Mouse (Mus musculus) MEL (cell line): ENCODE data around the gene Daam1. TPM values are rescaled to one million over a fixed set of nuclear protein-coding genes. Genes with fewer than 3 reads are reported as not detected.
"Not testable (repeated sequence)": the region's sequence is repeated elsewhere in the genome, so short reads cannot be mapped to it uniquely, and the experiment has no call there.

Experiments
- DNase-seq: peaks from one replicate; pipeline ENCODE4 v3.0.0; 2011; ENCODE audit warnings: low read depth, low spot score
- H3K27ac ChIP-seq: 2 replicates; pipeline ENCODE4 v1.5.1; 2012; ENCODE audit warnings: low read depth, mild to moderate bottlenecking, control low read depth, low read length, moderate library complexity; ENCODE audit not compliant: control insufficient read depth
- H3K27me3 ChIP-seq, 2 experiments: fragments of 150-350 bp in 1 of 2; sonication (generic) in 1 of 2; 2 replicates each; pipeline ENCODE4 v1.6.1; 2012; ENCODE audit warnings: low read length in 2 of 2, mild to moderate bottlenecking in 2 of 2, improper control_type of control experiment in 1 of 2, moderate library complexity in 1 of 2; ENCODE audit not compliant: insufficient read depth in 2 of 2, control insufficient read depth in 1 of 2
- H3K36me3 ChIP-seq, 2 experiments: 2 replicates each; pipeline ENCODE4 v1.6.1; 2012 to 2014; ENCODE audit warnings: low read length in 2 of 2, improper control_type of control experiment in 1 of 2, inconsistent platforms in 1 of 2, mild to moderate bottlenecking in 1 of 2; ENCODE audit not compliant: insufficient read depth in 2 of 2, control insufficient read depth in 1 of 2
- H3K4me1 ChIP-seq, 2 experiments: fragments of 150-350 bp in 1 of 2; sonication (generic) in 1 of 2; 2 replicates each; pipeline ENCODE4 v1.6.1; 2012; ENCODE audit warnings: low read length in 2 of 2, improper control_type of control experiment in 1 of 2, mild to moderate bottlenecking in 1 of 2; ENCODE audit not compliant: insufficient read depth in 2 of 2, control insufficient read depth in 1 of 2
- H3K4me3 ChIP-seq, 2 experiments: fragments of 150-350 bp in 1 of 2; sonication (generic) in 1 of 2; 2 replicates each; pipeline ENCODE4 v1.5.1; 2012; ENCODE audit warnings: low read depth in 2 of 2, low read length in 2 of 2, mild to moderate bottlenecking in 2 of 2, moderate library complexity in 2 of 2, control low read depth in 1 of 2, improper control_type of control experiment in 1 of 2; ENCODE audit not compliant: control insufficient read depth in 1 of 2, insufficient read depth in 1 of 2
- H3K79me2 ChIP-seq: 2 replicates; pipeline ENCODE4 v1.6.1; 2012; ENCODE audit warnings: mild to moderate bottlenecking, low read length, moderate library complexity; ENCODE audit not compliant: control insufficient read depth, poor library complexity, insufficient read depth
- H3K9ac ChIP-seq: 2 replicates; pipeline ENCODE4 v1.6.1; 2012; ENCODE audit warnings: low read depth, mild to moderate bottlenecking, control low read depth, low read length, moderate library complexity; ENCODE audit not compliant: control insufficient read depth, poor library complexity, severe bottlenecking
- H3K9me3 ChIP-seq: fragments of 150-350 bp; sonication (generic); replicated peaks from 2 replicates; pipeline ENCODE4 v1.6.1; 2012; ENCODE audit warnings: mild to moderate bottlenecking, low read length, improper control_type of control experiment, moderate library complexity; ENCODE audit not compliant: insufficient read depth
- BHLHE40 ChIP-seq: IDR thresholded peaks from 2 replicates; pipeline ENCODE4 v1.6.1; 2012; ENCODE audit warnings: low read depth, mild to moderate bottlenecking, inconsistent platforms, low read length, improper control_type of control experiment, borderline replicate concordance
- CHD1 ChIP-seq: IDR thresholded peaks from 2 replicates; pipeline ENCODE4 v1.6.1; 2012; ENCODE audit warnings: low read depth, mild to moderate bottlenecking, inconsistent platforms, low read length, improper control_type of control experiment
- CHD2 ChIP-seq: IDR thresholded peaks from 2 replicates; pipeline ENCODE4 v1.6.1; 2011; ENCODE audit warnings: low read length, improper control_type of control experiment
- CTCF ChIP-seq, 3 experiments: IDR thresholded peaks in 2 of 3; conservative IDR thresholded peaks in 1 of 3; 2 replicates each; pipeline ENCODE4 v1.5.1; 2011 to 2012; ENCODE audit warnings: low read length in 3 of 3, low read depth in 2 of 3, mild to moderate bottlenecking in 2 of 3, improper control_type of control experiment in 1 of 3, inconsistent platforms in 1 of 3, mixed read lengths in 1 of 3, moderate library complexity in 1 of 3; ENCODE audit not compliant: control insufficient read depth in 1 of 3, insufficient read depth in 1 of 3, poor library complexity in 1 of 3, severe bottlenecking in 1 of 3
- E2F4 ChIP-seq: IDR thresholded peaks from 2 replicates; pipeline ENCODE4 v1.6.1; 2011; ENCODE audit warnings: low read depth, low read length, improper control_type of control experiment, borderline replicate concordance
- ETS1 ChIP-seq: IDR thresholded peaks from 2 replicates; pipeline ENCODE4 v1.6.1; 2012; ENCODE audit warnings: low read depth, mild to moderate bottlenecking, inconsistent platforms, low read length, improper control_type of control experiment, moderate library complexity
- GABPA ChIP-seq: IDR thresholded peaks from 2 replicates; pipeline ENCODE4 v1.6.1; 2012; ENCODE audit warnings: low read depth, mild to moderate bottlenecking, inconsistent platforms, low read length, improper control_type of control experiment, moderate library complexity
- GATA1 ChIP-seq: IDR thresholded peaks from 2 replicates; pipeline ENCODE4 v1.6.1; 2011; ENCODE audit warnings: low read depth, low read length, improper control_type of control experiment
- HCFC1 ChIP-seq: IDR thresholded peaks from 2 replicates; pipeline ENCODE4 v1.6.1; 2012; ENCODE audit warnings: low read depth, mild to moderate bottlenecking, inconsistent platforms, low read length, improper control_type of control experiment, moderate library complexity
- JUND ChIP-seq: IDR thresholded peaks from 2 replicates; pipeline ENCODE4 v1.6.1; 2011; ENCODE audit warnings: low read depth, mild to moderate bottlenecking, improper control_type of control experiment, low read length
- MAFK ChIP-seq: IDR thresholded peaks from 2 replicates; pipeline ENCODE4 v1.6.1; 2011; ENCODE audit warnings: low read depth, mild to moderate bottlenecking, low read length, improper control_type of control experiment, borderline replicate concordance
- MAZ ChIP-seq: IDR thresholded peaks from 2 replicates; pipeline ENCODE4 v1.6.1; 2012; ENCODE audit warnings: low read depth, mild to moderate bottlenecking, inconsistent platforms, low read length, improper control_type of control experiment
- MYB ChIP-seq: IDR thresholded peaks from 2 replicates; pipeline ENCODE4 v1.6.1; 2011; ENCODE audit warnings: mild to moderate bottlenecking, low read depth, low read length, improper control_type of control experiment
- MYC ChIP-seq: IDR thresholded peaks from 2 replicates; pipeline ENCODE4 v1.6.1; 2011; ENCODE audit warnings: low read depth, mild to moderate bottlenecking, low read length, improper control_type of control experiment, moderate library complexity
- NELFE ChIP-seq: IDR thresholded peaks from 2 replicates; pipeline ENCODE4 v1.6.1; 2011; ENCODE audit warnings: low read depth, low read length, improper control_type of control experiment
- POLR2A ChIP-seq, 2 experiments: IDR thresholded peaks; 2 replicates each; pipeline ENCODE4 v1.6.1; 2011 to 2012; ENCODE audit warnings: low read length in 2 of 2, mild to moderate bottlenecking in 2 of 2, control low read depth in 1 of 2, improper control_type of control experiment in 1 of 2, low read depth in 1 of 2, moderate library complexity in 1 of 2; ENCODE audit not compliant: control insufficient read depth in 1 of 2, insufficient read depth in 1 of 2, poor library complexity in 1 of 2
- POLR2AphosphoS2 ChIP-seq: IDR thresholded peaks from 2 replicates; pipeline ENCODE4 v1.6.1; 2011; ENCODE audit warnings: low read length, improper control_type of control experiment
- POLR2AphosphoS5 ChIP-seq: IDR thresholded peaks from 2 replicates; pipeline ENCODE4 v1.6.1; 2012; ENCODE audit warnings: low read depth, borderline replicate concordance, mild to moderate bottlenecking, inconsistent platforms, low read length, moderate library complexity, mixed read lengths
- RCOR1 ChIP-seq: IDR thresholded peaks from 2 replicates; pipeline ENCODE4 v1.6.1; 2012; ENCODE audit warnings: low read depth, mild to moderate bottlenecking, inconsistent platforms, low read length, improper control_type of control experiment
- SMC3 ChIP-seq: IDR thresholded peaks from 2 replicates; pipeline ENCODE4 v1.6.1; 2011; ENCODE audit warnings: low read depth, low read length, improper control_type of control experiment
- TBP ChIP-seq: IDR thresholded peaks from 2 replicates; pipeline ENCODE4 v1.8.0; 2011; ENCODE audit warnings: low read depth, low read length, improper control_type of control experiment
- UBTF ChIP-seq: IDR thresholded peaks from 2 replicates; pipeline ENCODE4 v1.6.1; 2012; ENCODE audit warnings: low read depth, mild to moderate bottlenecking, inconsistent platforms, low read length, improper control_type of control experiment, moderate library complexity, borderline replicate concordance; ENCODE audit not compliant: insufficient read depth
- ZC3H11A ChIP-seq: IDR thresholded peaks from 2 replicates; pipeline ENCODE4 v1.6.1; 2012; ENCODE audit warnings: low read depth, mild to moderate bottlenecking, inconsistent platforms, low read length, improper control_type of control experiment
- ZKSCAN1 ChIP-seq: IDR thresholded peaks from 2 replicates; pipeline ENCODE4 v1.6.1; 2012; ENCODE audit warnings: low read depth, mild to moderate bottlenecking, inconsistent platforms, low read length, improper control_type of control experiment, moderate library complexity
- ZMIZ1 ChIP-seq: IDR thresholded peaks from 2 replicates; pipeline ENCODE4 v1.6.1; 2012; ENCODE audit warnings: low read depth, mild to moderate bottlenecking, inconsistent platforms, low read length, improper control_type of control experiment, moderate library complexity
- ZNF384 ChIP-seq: IDR thresholded peaks from 2 replicates; pipeline ENCODE4 v1.6.1; 2012; ENCODE audit warnings: low read depth, mild to moderate bottlenecking, inconsistent platforms, low read length, improper control_type of control experiment
- polyA plus RNA-seq, 2 experiments: library from polyadenylated mRNA; stranded (reverse) in 1 of 2; unstranded in 1 of 2; fragments of >175 nt in 1 of 2; fragments of >200 nt in 1 of 2; gene quantifications; 2 replicates each; pipeline versions ENCODE4 v1.2.1 to v1.2.4; 2012; ENCODE audit warnings: low replicate concordance in 2 of 2, low read depth in 1 of 2; ENCODE audit not compliant: insufficient read length in 2 of 2, insufficient read depth in 1 of 2, missing spikeins in 1 of 2
- total RNA-seq: library from RNA; depleted of rRNA; stranded (reverse); fragments of 300-350 nt; gene quantifications from 2 replicates; pipeline ENCODE4 v1.2.3, GENCODE M21; 2012

Gene Daam1
- total and polyA plus RNA-seq, 3 experiments, result 9.2 to 12.0 TPM; not detected in 1

DNA sequence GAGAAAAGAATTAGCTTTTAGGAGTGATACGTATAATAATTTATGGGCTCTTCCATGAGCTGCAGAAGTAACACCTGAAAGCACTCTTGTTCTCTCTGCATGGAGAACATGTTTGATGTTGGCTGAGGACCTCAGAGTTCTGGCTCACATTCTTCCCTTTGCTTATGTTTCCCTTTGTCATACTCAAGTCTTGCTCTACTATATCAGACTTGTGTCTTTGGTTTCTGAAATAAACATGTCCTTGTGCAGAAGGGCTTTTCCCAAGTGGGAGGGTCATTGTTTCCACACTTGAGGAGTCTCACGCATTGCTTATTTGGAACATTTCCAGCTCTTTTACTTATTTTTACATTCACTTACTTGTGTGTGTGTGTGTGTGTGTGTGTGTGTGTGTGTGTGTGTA is 11.7 kb downstream of the Daam1 start:
- no peaks in the 10 kb centered on the region; a peak in 1 of 4 replicates for H3K36me3 ChIP-seq
- no peaks in the 10 kb centered on the region for H3K9me3 ChIP-seq
- no peak overlapping the region for H3K9ac ChIP-seq
- H3K4me1 ChIP-seq, result no peaks in the 10 kb centered on the region
- peaks cover 21% of the 10 kb centered on the region for H3K79me2 ChIP-seq
- no peak for DNase-seq
- no peak overlapping the region for H3K4me3 ChIP-seq
- TF ChIP-seq TBP (no peak), POLR2AphosphoS2 (no peak), MAZ (no peak), POLR2A (IDR thresholded peaks at IDR 0.05; ENCODE audit: control insufficient read depth in 1 of 2, insufficient read depth in 1 of 2, low read depth in 1 of 2, low read length in 2 of 2, poor library complexity in 1 of 2) (no peak), CHD1 (no peak), UBTF (no peak), ZKSCAN1 (no peak), CHD2 (no peak), GATA1 (no peak), ZNF384 (no peak), BHLHE40 (no peak), ZMIZ1 (no peak), MYB (no peak), POLR2AphosphoS5 (no peak), NELFE (no peak)
- TF ChIP-seq, all 39 proteins: peak for 0
- Histone ChIP-seq H3K27me3 (no peaks in the 10 kb centered on the region), H3K27ac (no peak overlapping the region)

DNA sequence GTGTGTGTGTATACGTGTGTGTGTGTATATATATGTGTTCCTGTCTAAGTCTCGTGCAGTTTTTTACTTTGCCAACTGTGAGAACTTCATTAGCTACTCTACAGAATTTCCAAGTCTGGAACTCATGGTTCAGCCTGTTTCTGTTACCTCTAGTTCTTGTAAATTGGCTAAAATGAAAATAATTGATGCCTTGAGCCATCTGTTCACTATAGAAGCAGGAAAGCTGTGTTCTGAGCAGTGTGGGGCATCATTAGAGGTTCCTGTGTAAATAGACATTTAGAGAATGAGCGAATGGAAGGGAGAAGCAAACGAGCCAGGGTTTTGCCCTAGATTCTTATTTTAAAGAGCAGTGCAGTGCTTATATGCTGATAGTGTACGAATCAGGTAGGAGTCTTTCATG is 14.6 kb downstream of the Daam1 start:
- Histone ChIP-seq H3K36me3 (no peaks in the 10 kb centered on the region; a peak in 1 of 4 replicates), H3K27ac (no peak overlapping the region), H3K27me3 (no peaks in the 10 kb centered on the region), H3K4me3 (no peak overlapping the region), H3K4me1 (peaks cover 0 to 3% of the 10 kb centered on the region in 2 experiments; a peak in 2 of 4 replicates), H3K9me3 (no peaks in the 10 kb centered on the region)
- no peak for DNase-seq
- TF ChIP-seq MYB, result no peak
- no peak for TF ChIP-seq SMC3
- TF ChIP-seq GATA1, result no peak
- no peak for TF ChIP-seq CHD1
- no peak for TF ChIP-seq RCOR1
- no peak for TF ChIP-seq GABPA
- no peak for TF ChIP-seq HCFC1
- no peak for TF ChIP-seq ZMIZ1
- TF ChIP-seq ZC3H11A, result no peak
- no peak for TF ChIP-seq ZNF384
- TF ChIP-seq MAZ, result no peak
- no peak for TF ChIP-seq CTCF (IDR thresholded peaks at IDR 0.05 in 2 of 3, conservative IDR thresholded peaks at IDR 0.05 in 1 of 3; ENCODE audit: control insufficient read depth in 1 of 3, insufficient read depth in 1 of 3, low read depth in 2 of 3, low read length in 3 of 3, poor library complexity in 1 of 3, severe bottlenecking in 1 of 3)
- TF ChIP-seq MYC, result no peak
- TF ChIP-seq JUND, result no peak
- no peak for TF ChIP-seq MAFK
- TF ChIP-seq ETS1, result no peak
- no peak for TF ChIP-seq TBP
- no peak for TF ChIP-seq POLR2AphosphoS2
- TF ChIP-seq E2F4, result no peak
- TF ChIP-seq, all 39 proteins: peak for 0
- Histone ChIP-seq H3K9ac (no peak overlapping the region), H3K79me2 (peaks cover 14% of the 10 kb centered on the region; the same call in 1 of the 2 replicates)

DNA sequence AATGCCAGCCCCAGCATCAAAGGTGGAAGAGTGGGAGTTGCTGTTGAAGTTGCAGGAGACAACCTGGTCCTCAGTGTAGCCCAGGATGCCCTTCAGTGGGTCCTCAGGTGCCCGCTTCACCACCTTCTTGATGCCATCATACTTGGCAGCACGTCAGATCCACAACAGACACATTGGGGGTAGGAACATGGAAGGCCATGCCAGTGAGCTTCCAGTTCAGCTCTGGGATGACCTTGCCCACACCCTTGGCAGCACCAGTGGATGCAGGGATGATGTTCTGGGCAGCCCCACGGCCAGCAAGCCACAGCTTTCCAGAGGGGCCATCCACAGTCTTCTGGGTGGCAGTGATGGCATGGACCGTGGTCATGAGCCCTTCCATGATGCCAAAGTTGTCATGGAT is 15.5 kb downstream of the Daam1 start:
- not testable (repeated sequence) for DNase-seq, H3K9me3 ChIP-seq, H3K36me3 ChIP-seq, H3K4me1 ChIP-seq, H3K9ac ChIP-seq, H3K27me3 ChIP-seq, H3K4me3 ChIP-seq, H3K27ac ChIP-seq
- peaks cover 12% of the 10 kb centered on the region; the same call in 1 of the 2 replicates for H3K79me2 ChIP-seq
